Mouse (Mus musculus) stomach, postnatal 0 days (tissue): ENCODE data around the gene 6030408B16Rik. TPM values are rescaled to one million over a fixed set of nuclear protein-coding genes. Genes with fewer than 3 reads are reported as not detected.

Source experiments
- ATAC-seq: fragments of 200-750 bp; cut with Nextera tagmentation; 2 replicates; pipeline ENCODE4 v1.8.0; 2017; ENCODE audit not compliant: low FRiP score, low TSS enrichment
- DNase-seq: peaks from one replicate; pipeline ENCODE4 v3.0.0-alpha.2; 2016; ENCODE audit warnings: low spot score
- H3K27ac ChIP-seq: fragments of 300-500 bp; sonication (generic); replicated peaks from 2 replicates; pipeline ENCODE4 v1.5.1; 2014; ENCODE audit warnings: mild to moderate bottlenecking, control low read depth
- H3K27me3 ChIP-seq: fragments of 300-500 bp; sonication (generic); 2 replicates; pipeline ENCODE4 v1.6.1; 2014; ENCODE audit warnings: low read length; ENCODE audit not compliant: control insufficient read depth, insufficient read depth
- H3K36me3 ChIP-seq: fragments of 300-500 bp; sonication (generic); 2 replicates; pipeline ENCODE4 v1.6.1; 2014; ENCODE audit warnings: low read length, mixed read lengths; ENCODE audit not compliant: control insufficient read depth, insufficient read depth
- H3K4me1 ChIP-seq: fragments of 300-500 bp; sonication (generic); replicated peaks from 2 replicates; pipeline ENCODE4 v1.6.1; 2014; ENCODE audit warnings: antibody characterized with exemption; ENCODE audit not compliant: control insufficient read depth, insufficient read depth
- H3K4me2 ChIP-seq: fragments of 300-500 bp; sonication (generic); replicated peaks from 2 replicates; pipeline ENCODE4 v1.6.1; 2014; ENCODE audit warnings: low read depth, mild to moderate bottlenecking, control low read depth, moderate library complexity
- H3K4me3 ChIP-seq: fragments of 300-500 bp; sonication (generic); 2 replicates; pipeline ENCODE4 v1.5.1; 2014; ENCODE audit warnings: low read depth, low read length, control low read depth
- H3K9ac ChIP-seq: fragments of 300-500 bp; sonication (generic); 2 replicates; pipeline ENCODE4 v1.6.1; 2014; ENCODE audit warnings: mild to moderate bottlenecking, low read length, control low read depth, mixed read lengths
- H3K9me3 ChIP-seq: fragments of 300-500 bp; sonication (generic); 2 replicates; pipeline ENCODE4 v1.6.1; 2016; ENCODE audit warnings: low read length; ENCODE audit not compliant: control insufficient read depth
- CTCF ChIP-seq: IDR thresholded peaks from 2 replicates; pipeline ENCODE4 v1.5.1; 2016; ENCODE audit warnings: antibody characterized with exemption, low read depth, mild to moderate bottlenecking, moderate library complexity
- EP300 ChIP-seq: optimal IDR thresholded peaks from 2 replicates; pipeline ENCODE3; 2016; ENCODE audit warnings: antibody characterized with exemption
- WGBS: fragments of 180-500 bp; shearing (Covaris S2); extraction: QIAGEN DNeasy Blood & Tissue Kit; methylation state at CpG from one replicate; pipeline ENCODE4 v1.1.7; 2014; 5-methylcytosine and 5-hydroxymethylcytosine counted together
- polyA plus RNA-seq: library from polyadenylated mRNA; unstranded; fragments of >200 nt; fragmentation: Nextera tagmentation; extraction: Ambion mirVana; gene quantifications from 2 replicates; pipeline ENCODE4 v1.2.1, GENCODE M21; 2015

6030408B16Rik gene
- polyA plus RNA-seq, 1 experiment from 2014 or later, result 2.4 TPM

DNA sequence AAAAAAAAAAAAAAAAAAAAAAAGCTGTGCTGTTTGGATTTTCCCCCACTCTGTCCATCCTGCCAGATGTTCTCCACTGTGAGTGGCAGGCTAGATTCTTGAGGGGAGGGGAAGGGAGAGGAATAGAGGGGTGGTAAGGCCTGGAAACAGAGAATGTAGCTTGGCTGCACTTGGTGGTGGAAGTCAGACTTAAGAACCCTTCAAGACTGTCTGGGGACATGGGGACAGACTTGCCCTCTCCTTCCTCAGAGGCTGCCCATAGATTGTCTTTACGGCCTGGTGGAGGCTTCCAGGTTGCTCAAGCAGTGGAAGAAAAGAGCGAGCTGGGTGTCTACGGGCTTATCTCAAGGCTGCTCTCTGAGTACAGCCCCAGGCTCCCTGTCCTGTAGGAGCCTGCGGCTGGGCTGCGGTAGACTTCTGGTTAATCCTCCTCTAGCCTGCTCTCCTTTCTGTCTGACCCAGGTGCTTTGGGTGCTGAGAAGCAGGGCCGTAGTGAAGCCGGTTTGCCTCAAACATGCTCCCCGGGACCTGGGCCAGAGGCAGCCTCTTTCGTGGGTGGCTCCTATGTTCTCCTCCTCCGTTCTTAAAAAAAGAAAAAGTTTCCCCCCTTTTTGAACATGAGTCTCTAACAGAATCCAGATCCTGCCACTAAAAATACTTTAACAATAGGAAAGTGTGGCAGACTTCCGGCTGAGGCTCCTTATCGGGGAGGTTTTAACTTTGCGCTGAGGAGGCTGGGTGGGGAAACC, 32.0 kb upstream of the 6030408B16Rik start:
- Histone ChIP-seq H3K4me2 (peak overlapping the region; percentile 31), H3K4me3 (peak overlapping the region; percentile 10; the same call in 1 of the 2 replicates), H3K9me3 (no peaks in the 10 kb centered on the region), H3K36me3 (no peaks in the 10 kb centered on the region), H3K9ac (0 out of 2 replicates have a peak overlapping the region, but pooled peaks have one; percentile 38), H3K27ac (peak overlapping the region; percentile 84), H3K4me1 (peaks cover 13% of the 10 kb centered on the region; the same call in 1 of the 2 replicates), H3K27me3 (no peaks in the 10 kb centered on the region)
- 18% methylated on average over 13 of the region's 13 CpGs for WGBS
- no peak for DNase-seq
- no peak for ATAC-seq
- TF ChIP-seq CTCF (no peak), EP300 (no peak)

GRCm38 (mm10) chr15:101262502-101262901, 30.5 kb upstream of the 6030408B16Rik start:
- TF ChIP-seq EP300 (no peak), CTCF (no peak)
- DNase-seq (no peak), ATAC-seq (no peak)
- 65% methylated on average over 5 of the region's 5 CpGs for WGBS
- H3K9ac ChIP-seq, result no peak overlapping the region
- no peaks in the 10 kb centered on the region for H3K36me3 ChIP-seq
- no peak overlapping the region for H3K27ac ChIP-seq
- H3K4me1 ChIP-seq, result peaks cover 16% of the 10 kb centered on the region; the same call in 1 of the 2 replicates
- H3K9me3 ChIP-seq, result no peaks in the 10 kb centered on the region
- no peak overlapping the region for H3K4me3 ChIP-seq
- H3K4me2 ChIP-seq, result no peak overlapping the region
- no peaks in the 10 kb centered on the region for H3K27me3 ChIP-seq

DNA sequence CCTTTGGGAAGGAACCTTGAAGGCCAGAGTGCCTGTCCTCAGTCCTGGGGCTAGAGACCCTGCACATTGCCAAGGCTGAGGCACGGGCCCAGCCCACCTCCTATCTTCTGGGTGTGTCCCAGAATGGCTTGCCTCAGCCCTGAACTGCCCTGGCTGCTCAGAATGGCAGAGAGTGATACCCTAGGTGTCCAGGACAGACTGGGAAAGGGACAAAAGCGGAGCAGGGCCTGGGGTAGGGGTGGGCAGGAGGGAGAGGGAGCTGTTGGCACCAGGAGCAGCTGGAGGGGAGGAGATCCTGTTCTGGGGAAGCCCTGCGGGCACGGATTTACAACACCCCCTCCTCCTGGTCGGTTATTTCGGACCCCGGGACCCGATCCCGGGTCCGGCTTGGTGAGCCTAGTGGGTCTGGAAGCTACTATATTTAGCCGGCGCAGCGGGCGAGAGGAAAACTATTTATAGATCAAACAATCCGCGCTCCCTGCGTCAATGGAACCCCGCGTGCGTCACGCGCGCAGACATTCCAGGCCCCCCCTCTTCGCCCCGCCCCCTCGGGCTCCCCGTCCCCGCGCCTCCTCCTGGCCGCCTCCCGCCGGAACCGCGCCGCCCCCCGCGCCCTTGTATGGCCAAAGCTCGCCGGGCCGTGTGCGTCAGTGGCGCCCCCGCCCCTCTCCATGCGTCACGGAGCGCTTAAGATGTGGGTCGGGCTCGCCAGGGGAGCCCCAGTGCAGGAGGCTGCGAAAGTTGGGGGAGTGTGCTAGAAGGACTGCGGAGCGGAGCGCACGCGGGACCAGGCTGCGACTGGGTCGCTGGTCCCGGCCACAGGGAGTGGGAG, 26.7 kb upstream of the 6030408B16Rik start:
- ATAC-seq (peak; percentile 91), DNase-seq (peak; percentile 97)
- Histone ChIP-seq H3K9ac (peak overlapping the region; percentile 60), H3K4me2 (peak overlapping the region; percentile 93), H3K4me1 (peaks cover 12% of the 10 kb centered on the region; the same call in 1 of the 2 replicates), H3K27me3 (no peaks in the 10 kb centered on the region), H3K27ac (peak overlapping the region; percentile 74), H3K36me3 (peaks cover 4% of the 10 kb centered on the region; the same call in 1 of the 2 replicates), H3K9me3 (no peaks in the 10 kb centered on the region), H3K4me3 (peak overlapping the region; percentile 61)
- WGBS, result under 1% methylated on average over 49 of the region's 57 CpGs
- TF ChIP-seq CTCF, result peak; percentile 51
- TF ChIP-seq EP300, result peak; percentile 57

GRCm38 (mm10) chr15:101267053-101268032, 25.7 kb upstream of the 6030408B16Rik start:
- peak; percentile 8; the same call in 1 of the 2 replicates for ATAC-seq
- no peaks in the 10 kb centered on the region for H3K9me3 ChIP-seq
- peak overlapping the region; percentile 61 for H3K4me3 ChIP-seq
- peak; percentile 57 for DNase-seq
- 4% methylated on average over 25 of the region's 25 CpGs for WGBS
- H3K36me3 ChIP-seq, result peaks cover 11% of the 10 kb centered on the region; the same call in 1 of the 2 replicates
- TF ChIP-seq EP300 (no peak), CTCF (no peak)
- H3K4me1 ChIP-seq, result peaks cover 9% of the 10 kb centered on the region; the same call in 1 of the 2 replicates
- no peaks in the 10 kb centered on the region for H3K27me3 ChIP-seq
- peak overlapping the region; percentile 93 for H3K4me2 ChIP-seq
- peak overlapping the region; percentile 41 for H3K27ac ChIP-seq
- peak overlapping the region; percentile 60 for H3K9ac ChIP-seq
